Mouse (Mus musculus): ENCODE data around the gene Slc45a1. TPM values are rescaled to one million over a fixed set of nuclear protein-coding genes. Genes with fewer than 3 reads are reported as not detected.

Slc45a1 gene
- polyA plus RNA-seq, 1 experiment from 2014 or later = 47.8 TPM

DNA sequence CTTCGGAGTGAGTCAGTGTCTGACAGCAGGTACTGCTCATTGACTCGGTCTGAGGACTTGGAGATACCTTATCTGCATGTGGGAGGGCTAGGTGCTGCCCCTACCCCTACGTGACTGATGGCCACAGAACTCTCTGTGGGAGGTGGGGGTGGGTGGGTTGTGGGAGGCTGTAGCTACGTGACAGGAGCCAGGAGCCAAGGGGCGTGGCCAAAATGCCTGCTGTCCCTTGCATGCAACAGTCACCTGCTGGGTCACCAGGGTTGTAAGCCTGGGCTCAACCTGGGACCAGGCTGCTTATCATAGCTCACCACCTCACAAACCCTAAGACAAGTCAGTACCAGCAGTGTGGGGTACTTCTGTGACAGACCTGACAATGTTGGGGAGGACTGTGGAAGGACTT lies 28.4 kb upstream of the Slc45a1 start:
- Histone ChIP-seq H3K27me3 (replicated peaks) (no peaks in the 10 kb centered on the region), H3K36me3 (no peaks in the 10 kb centered on the region), H3K4me1 (peaks cover 15% of the 10 kb centered on the region), H3K27ac (replicated peaks) (no peak overlapping the region), H3K4me2 (no peak overlapping the region), H3K9ac (replicated peaks) (no peak overlapping the region), H3K9me3 (replicated peaks) (peaks cover 3% of the 10 kb centered on the region; the same call in 1 of the 2 replicates), H3K4me3 (replicated peaks) (no peak overlapping the region)
- ATAC-seq (ENCODE audit: low FRiP score) = no peak
- WGBS = 81% methylated on average over 5 of the region's 5 CpGs

DNA sequence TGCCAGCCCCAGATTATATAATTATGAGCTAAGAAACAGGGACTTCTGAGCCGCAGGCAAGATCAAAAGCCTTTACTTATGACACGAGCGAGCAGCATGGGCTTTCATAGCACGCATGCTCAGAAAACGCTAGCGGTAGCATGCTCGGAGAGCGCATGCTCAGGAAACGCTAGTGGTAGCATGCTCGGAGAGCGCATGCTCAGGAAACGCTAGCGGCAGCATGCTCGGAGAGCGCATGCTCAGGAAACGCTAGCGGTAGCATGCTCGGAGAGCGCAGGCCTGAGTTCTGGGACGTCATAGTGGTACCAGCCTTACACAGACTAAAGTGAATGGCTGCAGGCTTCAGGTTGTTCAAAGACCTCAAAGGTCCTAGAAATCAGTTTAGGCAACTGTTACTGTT lies 26.8 kb upstream of the Slc45a1 start:
- H3K9ac ChIP-seq (replicated peaks) = no peak overlapping the region
- no peak overlapping the region for H3K4me3 ChIP-seq (replicated peaks)
- peaks cover 9% of the 10 kb centered on the region for H3K4me1 ChIP-seq
- H3K36me3 ChIP-seq = no peaks in the 10 kb centered on the region
- no peak overlapping the region for H3K4me2 ChIP-seq
- ATAC-seq (ENCODE audit: low FRiP score) = no peak
- no peaks in the 10 kb centered on the region for H3K27me3 ChIP-seq (replicated peaks)
- WGBS = 97% methylated on average over 20 of the region's 20 CpGs
- H3K9me3 ChIP-seq (replicated peaks) = peaks cover 3% of the 10 kb centered on the region; the same call in 1 of the 2 replicates
- 0 out of 2 replicates have a peak overlapping the region, but pooled peaks have one; percentile 74 for H3K27ac ChIP-seq (replicated peaks)

DNA sequence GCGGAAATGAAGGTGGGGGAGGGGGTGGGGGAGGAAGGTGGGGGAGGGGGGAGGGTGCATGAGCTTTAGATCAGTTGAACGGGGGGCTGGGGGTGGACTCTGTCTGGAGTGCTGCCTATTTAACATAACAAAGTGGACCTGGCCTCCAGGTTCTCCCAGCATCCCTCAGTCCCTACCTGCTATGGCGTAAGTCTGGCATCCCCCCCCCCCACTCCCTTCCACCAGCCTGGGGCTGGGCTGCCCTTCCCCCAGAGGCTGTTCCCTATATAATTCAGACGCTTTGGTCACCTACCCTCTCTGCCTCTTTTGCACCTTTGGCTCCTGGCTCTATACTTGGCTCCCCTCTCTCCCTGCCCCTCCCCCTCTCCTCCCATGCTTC lies 25.9 kb upstream of the Slc45a1 start:
- H3K27ac ChIP-seq (replicated peaks) = peak overlapping the region; percentile 74
- no peak overlapping the region for H3K4me2 ChIP-seq
- ATAC-seq (ENCODE audit: low FRiP score) = 0 out of 2 replicates have a peak, but pooled peaks have one; percentile 6
- peaks cover 9% of the 10 kb centered on the region for H3K4me1 ChIP-seq
- no peaks in the 10 kb centered on the region for H3K27me3 ChIP-seq (replicated peaks)
- no peak overlapping the region for H3K4me3 ChIP-seq (replicated peaks)
- peaks cover 3% of the 10 kb centered on the region; the same call in 1 of the 2 replicates for H3K9me3 ChIP-seq (replicated peaks)
- H3K9ac ChIP-seq (replicated peaks) = no peak overlapping the region
- no peaks in the 10 kb centered on the region for H3K36me3 ChIP-seq
- 5% methylated on average over 3 of the region's 4 CpGs for WGBS

- WGBS = 15% methylated on average over 10 of the region's 10 CpGs
- peak; percentile 68 for ATAC-seq (ENCODE audit: low FRiP score)
- Histone ChIP-seq H3K36me3 (no peaks in the 10 kb centered on the region), H3K9me3 (replicated peaks) (peaks cover 3% of the 10 kb centered on the region; the same call in 1 of the 2 replicates), H3K9ac (replicated peaks) (no peak overlapping the region), H3K4me1 (peaks cover 9% of the 10 kb centered on the region), H3K4me3 (replicated peaks) (no peak overlapping the region), H3K4me2 (no peak overlapping the region), H3K27ac (replicated peaks) (peak overlapping the region; percentile 76), H3K27me3 (replicated peaks) (no peaks in the 10 kb centered on the region)
These were observed 25.3 kb upstream of the Slc45a1 start for GRCm38 (mm10) chr4:150677126-150677845.

- Histone ChIP-seq H3K4me3 (replicated peaks) (no peak overlapping the region), H3K9me3 (replicated peaks) (peaks cover 3% of the 10 kb centered on the region; the same call in 1 of the 2 replicates), H3K9ac (replicated peaks) (no peak overlapping the region), H3K4me1 (peaks cover 9% of the 10 kb centered on the region), H3K36me3 (no peaks in the 10 kb centered on the region), H3K27ac (replicated peaks) (peak overlapping the region; percentile 78), H3K4me2 (no peak overlapping the region), H3K27me3 (replicated peaks) (no peaks in the 10 kb centered on the region)
- peak; percentile 88 for ATAC-seq (ENCODE audit: low FRiP score)
- 14% methylated on average over 13 of the region's 13 CpGs for WGBS
These were observed 24.1 kb upstream of the Slc45a1 start for GRCm38 (mm10) chr4:150676029-150676428.

- Histone ChIP-seq H3K9me3 (replicated peaks) (no peaks in the 10 kb centered on the region), H3K36me3 (no peaks in the 10 kb centered on the region), H3K27me3 (replicated peaks) (no peaks in the 10 kb centered on the region), H3K4me3 (replicated peaks) (no peak overlapping the region), H3K4me1 (peaks cover 9% of the 10 kb centered on the region), H3K9ac (replicated peaks) (no peak overlapping the region), H3K27ac (replicated peaks) (peak overlapping the region; percentile 78), H3K4me2 (no peak overlapping the region)
- 59% methylated on average over 10 of the region's 10 CpGs for WGBS
- ATAC-seq (ENCODE audit: low FRiP score) = no peak
These were observed 23.3 kb upstream of the Slc45a1 start for GRCm38 (mm10) chr4:150675274-150675673.

DNA sequence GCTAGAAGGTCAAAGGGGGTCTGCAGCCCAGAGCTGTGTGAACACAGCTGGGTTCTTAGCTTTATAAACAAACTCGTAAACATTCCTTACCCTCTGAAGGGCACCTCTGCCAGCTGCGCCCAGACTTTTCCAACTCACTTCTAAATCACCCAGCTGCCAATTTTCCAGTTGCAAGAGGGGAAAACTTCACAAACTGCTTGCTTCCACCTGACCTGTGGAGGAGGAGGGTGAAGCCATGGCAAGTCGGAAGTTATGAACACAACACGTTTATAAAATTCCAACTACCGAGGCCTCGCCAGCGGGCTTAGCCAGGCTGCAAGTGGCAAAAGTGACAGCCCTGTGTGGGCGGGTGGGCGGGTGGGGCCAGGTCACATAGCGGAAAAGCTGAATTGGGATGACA lies 13.8 kb upstream of the Slc45a1 start:
- 87% methylated on average over 10 of the region's 10 CpGs for WGBS

DNA sequence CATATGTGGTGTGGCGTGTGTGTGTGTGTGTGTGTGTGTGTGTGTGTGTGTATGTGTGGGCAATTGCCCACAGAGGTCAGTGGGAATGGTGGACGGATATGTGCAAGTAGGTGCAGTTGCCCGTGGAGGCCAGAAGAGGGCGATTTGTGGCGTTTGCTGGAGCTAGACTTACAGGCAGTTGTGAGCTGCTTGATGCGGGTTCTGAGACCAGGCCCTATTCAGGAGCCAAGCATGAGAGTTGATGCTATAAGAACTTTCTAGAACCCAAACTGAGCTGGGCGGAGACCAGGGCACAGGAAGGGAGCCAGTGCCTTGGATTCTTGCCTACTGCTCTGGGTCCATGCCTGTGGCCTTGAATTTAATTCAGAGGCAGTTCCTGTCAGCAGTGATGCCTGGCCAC lies 12.8 kb upstream of the Slc45a1 start:
- H3K9me3 ChIP-seq (replicated peaks) = no peaks in the 10 kb centered on the region
- H3K27me3 ChIP-seq (replicated peaks) = no peaks in the 10 kb centered on the region
- ATAC-seq (ENCODE audit: low FRiP score) = no peak
- no peaks in the 10 kb centered on the region for H3K36me3 ChIP-seq
- 87% methylated on average over 7 of the region's 7 CpGs for WGBS
- H3K4me2 ChIP-seq = no peak overlapping the region
- H3K4me1 ChIP-seq = peaks cover 23% of the 10 kb centered on the region
- H3K9ac ChIP-seq (replicated peaks) = no peak overlapping the region
- H3K4me3 ChIP-seq (replicated peaks) = no peak overlapping the region
- no peak overlapping the region for H3K27ac ChIP-seq (replicated peaks)

More for the DNA sequence above, 13.8 kb upstream of the Slc45a1 start:
- H3K4me2 ChIP-seq = no peak overlapping the region
- no peak overlapping the region for H3K27ac ChIP-seq (replicated peaks)
- no peaks in the 10 kb centered on the region for H3K27me3 ChIP-seq (replicated peaks)
- peaks cover 17% of the 10 kb centered on the region for H3K4me1 ChIP-seq
- no peak overlapping the region for H3K9ac ChIP-seq (replicated peaks)
- no peaks in the 10 kb centered on the region for H3K9me3 ChIP-seq (replicated peaks)
- H3K4me3 ChIP-seq (replicated peaks) = no peak overlapping the region
- H3K36me3 ChIP-seq = no peaks in the 10 kb centered on the region
- ATAC-seq (ENCODE audit: low FRiP score) = no peak

- H3K4me3 ChIP-seq (replicated peaks) = no peak overlapping the region
- H3K27me3 ChIP-seq (replicated peaks) = no peaks in the 10 kb centered on the region
- H3K27ac ChIP-seq (replicated peaks) = peak overlapping the region; percentile 71; the same call in 1 of the 2 replicates
- H3K9me3 ChIP-seq (replicated peaks) = no peaks in the 10 kb centered on the region
- H3K4me2 ChIP-seq = no peak overlapping the region
- H3K9ac ChIP-seq (replicated peaks) = no peak overlapping the region
- peaks cover 23% of the 10 kb centered on the region for H3K4me1 ChIP-seq
- no peaks in the 10 kb centered on the region for H3K36me3 ChIP-seq
- ATAC-seq (ENCODE audit: low FRiP score) = no peak
- 61% methylated on average over 12 of the region's 12 CpGs for WGBS
These were observed 11.2 kb upstream of the Slc45a1 start for GRCm38 (mm10) chr4:150663192-150663591.

DNA sequence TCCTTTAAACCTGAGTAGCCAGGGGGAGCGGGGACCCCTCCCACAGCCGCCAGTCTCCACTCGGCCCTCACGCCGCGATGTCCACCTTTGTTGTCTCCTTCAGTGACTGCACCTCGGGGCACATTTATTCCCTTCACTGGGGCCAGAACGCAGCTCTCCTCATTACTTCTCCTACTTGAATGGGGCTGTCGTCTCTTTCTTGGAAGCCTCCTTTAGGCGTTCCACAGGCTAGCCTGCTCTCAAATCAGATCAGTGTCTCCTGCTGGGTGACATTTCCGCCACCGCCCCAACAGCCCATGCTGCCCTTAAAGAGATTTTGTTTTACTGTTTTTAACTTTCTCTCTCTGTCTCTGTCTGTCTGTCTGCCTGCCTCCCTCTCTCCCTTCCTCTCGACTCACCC lies 9.9 kb upstream of the Slc45a1 start:
- Histone ChIP-seq H3K27ac (replicated peaks) (peak overlapping the region; percentile 71), H3K4me3 (replicated peaks) (peak overlapping the region; percentile 4; the same call in 1 of the 2 replicates), H3K27me3 (replicated peaks) (no peaks in the 10 kb centered on the region), H3K4me1 (peaks cover 23% of the 10 kb centered on the region), H3K9ac (replicated peaks) (no peak overlapping the region), H3K36me3 (no peaks in the 10 kb centered on the region), H3K9me3 (replicated peaks) (no peaks in the 10 kb centered on the region), H3K4me2 (peak overlapping the region; percentile 45)
- 4% methylated on average over 13 of the region's 13 CpGs for WGBS
- ATAC-seq (ENCODE audit: low FRiP score) = peak; percentile 40; the same call in 1 of the 2 replicates

GRCm38 (mm10) chr4:150659926-150660610 lies 8.1 kb upstream of the Slc45a1 start:
- 79% methylated on average over 9 of the region's 9 CpGs for WGBS
- Histone ChIP-seq H3K4me2 (no peak overlapping the region), H3K27ac (replicated peaks) (peak overlapping the region; percentile 71), H3K4me1 (peaks cover 27% of the 10 kb centered on the region), H3K36me3 (no peaks in the 10 kb centered on the region), H3K4me3 (replicated peaks) (no peak overlapping the region), H3K9me3 (replicated peaks) (no peaks in the 10 kb centered on the region), H3K27me3 (replicated peaks) (peaks cover 2% of the 10 kb centered on the region; the same call in 1 of the 2 replicates), H3K9ac (replicated peaks) (no peak overlapping the region)
- ATAC-seq (ENCODE audit: low FRiP score) = no peak

DNA sequence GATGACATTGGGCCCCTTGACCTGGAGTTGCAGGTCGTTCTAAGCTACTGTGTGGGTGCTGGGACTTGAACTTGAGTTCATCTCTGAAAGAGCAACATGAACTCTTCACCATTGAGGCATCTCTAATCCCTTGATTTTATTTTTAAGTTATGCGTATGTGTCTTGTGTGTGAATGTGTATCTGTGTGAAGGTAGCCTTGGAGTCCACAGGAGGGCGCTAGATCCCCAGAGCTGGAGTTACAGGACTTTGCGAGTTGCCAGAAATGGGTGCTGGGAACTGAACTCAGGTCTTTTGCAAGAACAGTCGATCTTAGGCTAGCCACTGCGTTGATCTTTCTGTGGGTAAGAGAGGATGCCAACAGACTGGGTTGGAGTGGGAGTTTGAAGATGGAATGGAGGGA lies 4.5 kb upstream of the Slc45a1 start:
- H3K4me2 ChIP-seq = no peak overlapping the region
- H3K9ac ChIP-seq (replicated peaks) = no peak overlapping the region
- H3K36me3 ChIP-seq = no peaks in the 10 kb centered on the region
- H3K4me3 ChIP-seq (replicated peaks) = no peak overlapping the region
- H3K9me3 ChIP-seq (replicated peaks) = no peaks in the 10 kb centered on the region
- ATAC-seq (ENCODE audit: low FRiP score) = no peak
- WGBS = 87% methylated on average over 6 of the region's 6 CpGs
- peaks cover 3% of the 10 kb centered on the region; the same call in 1 of the 2 replicates for H3K27me3 ChIP-seq (replicated peaks)
- no peak overlapping the region for H3K27ac ChIP-seq (replicated peaks)
- peaks cover 30% of the 10 kb centered on the region for H3K4me1 ChIP-seq
